Mouse (Mus musculus): Measurements from ENCODE around the gene Zfp949. TPM values are rescaled to one million over a fixed set of nuclear protein-coding genes. Genes with fewer than 3 reads are reported as not detected.
"Not testable (repeated sequence)": the region's sequence is repeated elsewhere in the genome, so short reads cannot be mapped to it uniquely, and the experiment has no call there.

Zfp949 gene
- total RNA-seq, 1 experiment from 2014 or later: 19.8 TPM

DNA sequence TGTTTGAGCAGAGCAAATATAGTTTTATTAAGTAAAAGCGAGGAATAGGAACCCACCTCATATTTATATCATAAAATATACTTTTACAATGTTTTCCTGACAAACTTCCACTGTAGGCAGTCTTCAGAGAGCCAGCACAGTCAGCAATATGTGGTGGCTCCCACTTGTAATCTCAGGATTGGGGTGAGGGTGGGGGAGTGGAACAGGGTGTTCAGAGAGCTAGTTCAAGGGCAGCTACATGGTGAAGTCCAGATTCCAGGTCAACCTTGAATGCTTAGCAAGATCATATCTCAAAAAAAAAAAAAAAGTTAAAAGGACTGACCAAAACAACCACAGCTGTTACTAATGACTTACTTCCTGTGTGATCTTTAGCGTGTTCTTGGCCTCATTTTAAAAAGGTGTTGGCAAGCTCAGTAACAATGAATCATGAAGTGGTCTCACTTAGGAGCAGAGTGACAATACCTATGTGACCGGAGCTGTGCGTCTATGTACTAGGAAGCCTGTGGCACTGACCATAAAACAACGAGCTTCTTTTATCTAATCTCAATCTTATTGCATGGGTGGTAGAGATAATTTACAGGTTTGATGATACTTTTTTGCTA lies 17.7 kb upstream of the Zfp949 start:
- peak; percentile 77 for ATAC-seq (replicated peaks; ENCODE audit: insufficient number of reproducible peaks, low FRiP score, low TSS enrichment, poor library complexity, severe bottlenecking)

DNA sequence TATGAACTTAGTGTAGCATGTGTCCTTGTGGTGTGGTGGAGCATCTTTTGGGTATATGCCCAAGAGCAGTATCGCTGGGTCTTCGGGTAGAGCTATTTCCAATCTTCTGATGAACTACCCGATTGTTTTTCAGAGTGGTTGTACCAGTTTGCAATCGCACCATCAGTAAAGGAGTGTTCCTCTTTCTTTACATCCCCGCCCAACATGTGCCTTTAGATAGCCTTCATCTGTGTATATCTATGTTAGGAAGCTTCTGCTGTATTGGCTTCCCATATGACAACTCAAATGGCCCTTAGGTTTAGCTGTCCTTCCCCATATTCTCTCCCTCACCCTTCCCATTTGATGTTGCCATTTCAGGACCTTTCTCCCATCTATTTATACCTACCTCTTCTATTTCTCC lies 13.7 kb upstream of the Zfp949 start:
- no peak for ATAC-seq (replicated peaks; ENCODE audit: insufficient number of reproducible peaks, low FRiP score, low TSS enrichment, poor library complexity, severe bottlenecking)

DNA sequence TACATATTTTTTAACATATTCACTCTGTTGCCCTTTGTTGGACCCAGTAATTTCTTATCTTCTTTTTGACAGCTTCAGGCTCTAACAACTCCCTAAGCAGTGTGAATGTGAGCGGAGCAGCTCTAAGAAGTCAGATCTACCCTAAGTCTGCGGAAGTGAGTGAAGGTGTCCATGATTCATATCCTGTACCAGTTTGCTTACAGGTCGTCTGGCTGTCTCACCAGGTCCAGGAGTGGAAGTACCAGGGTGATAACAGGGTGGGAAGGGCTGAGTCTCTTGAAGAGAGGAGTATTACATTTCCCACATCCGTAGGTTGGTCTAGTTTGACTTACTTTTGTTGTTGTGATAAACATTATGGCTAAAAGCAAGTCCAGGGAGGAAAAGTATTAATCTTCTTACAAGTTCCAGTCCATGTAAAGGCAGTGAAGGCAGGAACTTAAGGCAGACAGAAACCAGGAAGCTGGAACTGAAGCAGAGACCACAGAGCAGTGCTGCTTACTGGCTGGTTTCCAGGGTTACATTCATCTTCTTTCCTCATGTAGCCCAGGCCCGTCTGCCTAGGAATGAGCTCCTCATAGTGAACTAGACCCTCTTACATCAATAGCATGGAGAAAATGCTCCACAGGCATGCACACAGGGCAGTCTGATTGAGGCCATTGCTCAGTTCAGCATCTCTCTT lies 8.1 kb upstream of the Zfp949 start:
- ATAC-seq (replicated peaks; ENCODE audit: insufficient number of reproducible peaks, low FRiP score, low TSS enrichment, poor library complexity, severe bottlenecking): peak; percentile 59; the same call in 1 of the 2 replicates

DNA sequence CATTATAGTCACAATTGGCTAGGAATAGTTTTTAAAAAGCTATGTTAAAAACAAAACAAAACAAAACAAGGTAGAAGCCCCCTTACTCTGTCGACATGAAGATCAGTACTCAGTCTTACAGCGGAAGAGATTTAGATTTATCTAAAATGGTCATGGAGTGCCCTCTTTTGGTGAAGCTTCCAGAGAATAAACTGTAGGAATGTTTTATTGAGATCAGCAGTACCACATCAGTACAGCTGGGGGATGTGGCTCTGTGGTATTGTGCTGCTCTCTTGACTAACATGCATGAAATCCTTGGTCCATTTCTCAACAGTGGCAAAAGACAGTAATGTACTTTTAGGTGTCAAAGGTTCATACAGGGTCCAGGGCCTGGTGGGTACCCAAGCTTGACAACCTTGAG lies 5.0 kb upstream of the Zfp949 start:
- ATAC-seq (replicated peaks; ENCODE audit: insufficient number of reproducible peaks, low FRiP score, low TSS enrichment, poor library complexity, severe bottlenecking): no peak

DNA sequence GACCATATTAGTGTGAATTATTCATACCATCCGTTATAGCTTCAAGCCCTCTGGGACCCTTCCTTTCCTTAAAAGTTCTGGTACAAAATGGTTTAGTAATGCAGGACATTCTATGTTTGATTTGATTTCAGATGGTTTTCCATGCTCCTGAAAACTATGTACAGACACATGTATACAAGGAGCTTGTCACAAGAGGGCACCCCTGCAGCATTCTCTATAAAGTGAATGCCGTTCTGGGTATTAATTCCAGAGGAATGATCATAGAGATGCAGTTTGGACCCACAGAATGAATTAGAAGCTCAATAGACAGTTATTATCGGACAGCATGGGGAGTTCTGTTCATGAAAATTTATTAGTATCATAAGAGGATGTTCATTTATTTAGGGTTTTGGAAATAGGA lies 2.3 kb upstream of the Zfp949 start:
- no peak for ATAC-seq (replicated peaks; ENCODE audit: insufficient number of reproducible peaks, low FRiP score, low TSS enrichment, poor library complexity, severe bottlenecking)

DNA sequence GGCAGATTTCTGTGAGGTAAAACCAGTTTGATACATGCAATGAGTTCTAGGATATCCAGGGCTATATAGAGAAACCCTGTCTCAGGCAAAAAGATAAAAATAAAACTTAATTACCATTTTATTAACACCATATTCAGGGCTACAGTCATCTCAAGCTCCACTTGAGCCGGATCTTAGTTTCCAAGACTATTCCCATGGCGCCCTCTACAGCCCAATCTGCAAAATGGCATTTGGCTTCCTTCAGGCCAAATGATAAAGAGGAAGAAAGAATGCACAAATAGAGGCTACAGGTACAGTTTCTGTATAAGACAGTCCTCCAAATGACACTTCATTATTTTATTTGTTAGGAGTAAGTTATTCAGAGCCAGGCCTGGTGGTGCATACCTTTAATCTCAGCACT lies 1.7 kb upstream of the Zfp949 start:
- peak; percentile 53 for ATAC-seq (replicated peaks; ENCODE audit: insufficient number of reproducible peaks, low FRiP score, low TSS enrichment, poor library complexity, severe bottlenecking)

DNA sequence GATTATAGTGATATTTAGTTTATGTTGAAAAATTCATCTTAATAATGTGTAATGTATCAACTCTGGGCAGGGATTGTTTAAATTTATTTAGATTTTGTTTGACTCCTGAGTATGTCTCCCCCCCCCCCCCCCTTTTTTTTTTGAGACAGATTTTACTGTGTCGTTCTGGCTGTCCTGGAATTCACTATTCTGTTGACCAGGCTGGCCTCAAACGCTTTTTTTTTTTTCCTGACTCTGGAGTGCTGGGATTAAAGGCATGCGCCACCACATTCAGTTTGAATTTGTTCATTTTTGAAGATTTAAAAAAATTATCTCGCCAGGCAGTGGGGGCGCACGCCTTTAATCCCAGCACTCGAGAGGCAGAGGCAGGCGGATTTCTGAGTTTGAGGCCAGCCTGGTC lies 1.2 kb upstream of the Zfp949 start:
- ATAC-seq (replicated peaks; ENCODE audit: insufficient number of reproducible peaks, low FRiP score, low TSS enrichment, poor library complexity, severe bottlenecking): no peak

DNA sequence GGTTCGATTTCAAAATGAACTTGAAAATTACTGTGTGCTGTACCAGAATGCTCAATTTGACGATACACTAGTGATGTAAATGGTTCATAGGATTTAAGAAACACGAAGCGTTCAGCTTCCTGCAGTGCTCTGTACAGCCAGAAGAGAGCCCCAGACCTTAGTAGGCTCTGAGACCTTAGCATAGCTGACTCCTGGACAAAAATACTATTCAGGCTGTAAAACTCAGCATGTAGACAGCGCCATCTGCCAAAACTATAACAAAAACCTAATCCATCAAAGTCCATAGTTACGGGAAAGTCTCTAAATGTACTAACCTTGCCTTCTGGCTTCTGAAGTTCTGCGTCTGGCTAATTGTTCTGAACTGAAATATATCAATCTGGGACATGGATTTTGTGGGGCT lies 550 bp upstream of the Zfp949 start:
- ATAC-seq (replicated peaks; ENCODE audit: insufficient number of reproducible peaks, low FRiP score, low TSS enrichment, poor library complexity, severe bottlenecking): peak; percentile 40

DNA sequence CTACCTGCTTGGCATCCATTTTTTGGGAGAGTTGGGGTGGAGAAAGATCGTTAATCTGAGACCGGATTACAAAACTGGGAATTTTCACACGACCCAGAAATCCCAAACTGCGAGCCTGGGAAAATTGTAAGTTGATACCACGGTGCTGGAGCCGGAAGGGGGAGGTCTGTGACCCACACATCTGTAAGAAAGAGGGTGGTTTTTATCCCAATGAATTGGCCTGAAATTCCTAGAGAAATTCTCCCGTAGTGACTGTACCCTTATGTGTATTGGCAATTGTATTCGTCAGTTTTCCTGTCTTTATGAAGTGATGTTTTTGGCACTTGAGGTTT lies 760 bp downstream of the Zfp949 start:
- no peak for ATAC-seq (replicated peaks; ENCODE audit: insufficient number of reproducible peaks, low FRiP score, low TSS enrichment, poor library complexity, severe bottlenecking)

DNA sequence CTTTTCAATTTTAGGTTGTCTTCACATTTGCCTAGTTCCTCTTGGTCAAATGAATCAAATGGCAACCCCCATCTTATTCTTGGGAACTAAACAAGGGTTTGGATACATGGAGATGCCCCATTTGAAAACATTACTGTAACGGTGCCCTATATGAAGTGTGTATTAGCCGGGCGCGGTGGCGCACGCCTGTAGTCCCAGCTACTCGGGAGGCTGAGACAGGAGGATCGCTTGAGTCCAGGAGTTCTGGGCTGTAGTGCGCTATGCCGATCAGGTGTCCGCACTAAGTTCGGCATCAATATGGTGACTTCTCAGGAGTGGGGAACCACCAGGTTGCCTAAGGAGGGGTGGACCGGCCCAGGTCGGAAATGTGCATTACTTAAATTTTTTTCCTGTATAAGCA lies 5.3 kb downstream of the Zfp949 start:
- ATAC-seq (replicated peaks; ENCODE audit: insufficient number of reproducible peaks, low FRiP score, low TSS enrichment, poor library complexity, severe bottlenecking): no peak

DNA sequence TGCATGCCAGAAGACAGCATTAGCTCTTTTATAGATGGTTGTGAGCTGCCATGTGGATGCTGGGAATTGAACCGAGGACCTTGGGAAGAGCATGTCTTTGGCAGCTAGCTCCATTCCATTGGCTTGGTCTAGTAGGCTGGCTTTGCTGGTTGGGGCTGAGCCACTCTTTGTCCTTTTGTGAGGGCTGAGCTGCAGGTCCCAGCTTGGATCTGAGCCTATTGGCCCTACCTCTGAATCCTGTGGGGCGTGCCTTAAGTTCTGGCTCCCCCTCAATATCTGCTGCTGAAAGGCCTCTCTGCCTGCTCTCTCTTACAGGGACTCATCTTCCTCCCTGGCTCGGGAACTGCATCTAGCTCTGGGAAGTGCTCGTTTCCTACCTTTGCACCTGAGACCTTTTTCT lies 10.3 kb downstream of the Zfp949 start:
- no peak for ATAC-seq (replicated peaks; ENCODE audit: insufficient number of reproducible peaks, low FRiP score, low TSS enrichment, poor library complexity, severe bottlenecking)

DNA sequence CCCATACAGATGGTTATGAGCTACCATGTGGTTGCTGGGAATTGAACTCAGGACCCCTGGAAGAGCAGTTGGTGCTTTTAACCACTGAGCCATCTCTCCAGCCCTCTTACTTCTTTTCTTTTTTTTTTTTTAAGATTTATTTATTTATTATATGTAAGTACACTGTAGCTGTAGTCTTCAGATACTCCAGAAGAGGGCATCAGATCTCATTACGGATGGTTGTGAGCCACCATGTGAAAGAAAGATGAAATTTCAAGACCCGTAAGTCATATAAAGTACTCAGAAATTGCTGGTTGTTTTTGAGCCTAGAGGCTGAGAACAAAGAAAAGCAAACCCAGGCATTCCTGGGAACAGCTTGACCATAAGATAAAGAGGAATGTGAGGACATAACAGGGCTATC lies 13.7 kb downstream of the Zfp949 start:
- not testable (repeated sequence) for ATAC-seq (replicated peaks; ENCODE audit: insufficient number of reproducible peaks, low FRiP score, low TSS enrichment, poor library complexity, severe bottlenecking)

DNA sequence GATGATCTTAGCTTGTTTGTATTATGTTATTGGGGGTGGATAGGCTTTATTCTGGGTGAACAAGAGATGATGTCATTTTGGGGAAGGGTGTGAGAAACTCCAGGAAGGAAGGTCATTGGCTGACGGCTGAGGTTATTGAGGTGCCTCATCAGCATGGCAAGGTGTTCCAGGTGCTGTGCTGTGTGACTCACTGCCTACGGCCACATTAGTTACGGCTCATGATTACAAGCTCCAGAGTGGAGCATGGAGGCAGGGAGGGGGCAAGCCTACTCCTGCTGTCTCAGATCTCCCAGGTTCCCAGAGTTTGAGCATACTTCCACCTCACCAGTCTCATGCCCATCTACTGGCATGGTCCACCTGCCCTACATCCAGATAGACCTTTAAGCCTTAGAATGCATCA lies 22.7 kb downstream of the Zfp949 start:
- ATAC-seq (replicated peaks; ENCODE audit: insufficient number of reproducible peaks, low FRiP score, low TSS enrichment, poor library complexity, severe bottlenecking): 0 out of 2 replicates have a peak, but pooled peaks have one; percentile 40

DNA sequence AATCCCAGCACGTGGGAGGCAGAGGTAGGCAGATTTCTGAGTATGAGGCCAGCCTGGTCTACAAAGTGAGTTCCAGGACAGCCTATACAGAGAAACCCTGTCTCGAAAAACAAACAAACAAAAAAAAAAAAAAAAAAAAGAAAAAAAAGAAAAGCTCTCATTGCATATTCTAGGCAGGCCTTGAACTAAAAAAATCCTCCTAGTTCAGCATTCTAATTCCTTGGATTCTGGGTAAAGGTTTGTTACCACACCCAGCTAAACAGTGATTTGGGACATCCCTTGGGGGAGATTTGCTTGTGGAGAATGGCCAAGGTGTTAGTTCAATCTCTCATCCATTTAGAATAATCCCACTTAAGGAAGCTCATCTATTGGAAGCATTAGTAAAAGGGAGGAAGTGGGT lies 32.8 kb downstream of the Zfp949 start, which contains the start of gene Trim43a:
Gene Trim43a (plus strand): TSS at position 301 of the 400 bp plus-strand sequence.
- not testable (repeated sequence) for ATAC-seq (replicated peaks; ENCODE audit: insufficient number of reproducible peaks, low FRiP score, low TSS enrichment, poor library complexity, severe bottlenecking)

DNA sequence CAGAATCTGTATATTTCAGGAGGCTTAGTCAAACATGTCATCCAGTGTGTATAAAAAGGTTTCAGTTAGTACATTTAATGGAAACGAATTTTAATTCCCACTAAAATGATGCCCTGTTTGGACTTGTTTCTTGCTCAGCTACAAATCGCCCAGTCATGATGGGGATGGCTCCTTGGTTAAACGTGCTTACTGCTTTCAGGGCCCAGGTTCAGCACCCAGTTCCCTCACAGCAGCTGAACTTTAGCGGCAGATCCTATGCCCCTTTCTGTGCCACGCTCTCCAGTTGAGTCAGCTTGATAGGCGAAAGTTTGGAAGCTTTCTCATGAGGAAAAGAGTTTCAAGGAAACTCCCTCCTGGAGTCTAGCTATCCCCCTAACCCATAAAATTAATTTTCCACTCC lies 45.9 kb downstream of the Zfp949 start:
- ATAC-seq (replicated peaks; ENCODE audit: insufficient number of reproducible peaks, low FRiP score, low TSS enrichment, poor library complexity, severe bottlenecking): not testable (repeated sequence)

DNA sequence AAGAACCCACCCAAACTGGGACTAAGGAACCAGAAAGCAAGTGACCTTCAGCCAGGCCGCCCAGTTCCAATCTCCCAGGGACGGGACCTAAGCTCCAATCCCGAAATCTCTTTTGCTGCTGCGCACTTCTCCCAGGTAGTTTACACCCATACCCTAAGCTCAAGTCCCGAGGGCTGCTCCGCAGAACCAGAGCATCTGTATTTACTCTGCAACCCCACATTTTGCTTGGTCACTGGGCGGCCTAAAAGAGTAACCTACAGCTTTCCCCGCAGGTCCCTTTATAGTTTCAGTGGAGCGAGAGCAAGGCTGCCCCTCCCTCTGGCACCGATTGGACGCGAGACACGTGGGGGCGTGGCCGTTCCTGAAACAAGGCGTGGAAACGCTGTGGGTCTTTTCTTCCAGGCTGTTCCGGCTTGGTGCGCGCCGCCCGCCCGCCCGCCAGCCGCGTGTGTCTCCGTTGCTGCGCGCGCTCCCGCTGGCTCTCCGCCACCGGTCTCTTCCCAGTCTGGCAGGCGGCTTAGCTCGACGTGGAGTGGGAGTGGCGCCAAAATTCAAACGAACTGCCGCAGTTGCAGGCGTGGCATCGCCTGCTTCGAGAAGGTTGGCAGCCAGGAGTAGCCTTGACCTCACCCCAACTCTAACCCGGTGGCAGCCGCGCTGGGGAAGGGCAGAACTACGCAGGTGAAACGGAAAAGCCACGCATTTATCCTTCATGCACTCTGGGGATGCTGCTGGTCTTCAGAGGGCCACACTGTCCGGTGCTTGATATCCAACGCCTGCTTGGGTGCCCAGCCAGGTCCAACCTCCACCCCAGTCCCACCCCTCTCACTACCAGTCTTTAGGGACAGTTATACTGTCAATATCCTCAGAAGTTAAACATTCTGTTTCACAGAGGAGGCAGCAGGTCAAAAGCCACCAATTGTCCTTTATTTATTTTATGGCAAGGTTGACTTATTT lies 51.7 kb downstream of the Zfp949 start:
- ATAC-seq (replicated peaks; ENCODE audit: insufficient number of reproducible peaks, low FRiP score, low TSS enrichment, poor library complexity, severe bottlenecking): peak; percentile 95

All from monocyte, adult 5-6 weeks (primary cell).